Comparison of ENCODE assay signal across 22 mouse cellular contexts in genomic region chr5:124365754-124366153, GRCm38 (mm10).
"Had no signal": no experiment of that assay in that cellular context is flagged by ENCODE, and none has a peak within 500 bp of the region (broad histone marks: within the 10 kb centered on the region; RNA-seq: fewer than 3 reads in every experiment).

No protein-coding gene starts in this region.

- ATAC-seq: hindbrain, embryonic 16.5 days; hindbrain, postnatal 0 days; inflammation-experienced regulatory T-cells, adult 6 months; intestine, embryonic 15.5 days; intestine, embryonic 16.5 days; intestine, postnatal 0 days had no signal

- DNase-seq: heart, postnatal 10 days; heart, postnatal 14 days; heart, postnatal 36 days; heart, postnatal 4 days; kidney, adult 11 months; kidney, adult 18-20 months; kidney, adult 2 months; kidney, adult 8-10 months; kidney, adult 9 months; kidney, postnatal 10 days; kidney, postnatal 14 days; kidney, postnatal 25 days; kidney, postnatal 36 days; kidney, postnatal 4 days; layer of hippocampus, adult 9-11 months; layer of hippocampus, postnatal 36 days had no signal
